Mouse (Mus musculus) spleen, adult 10 weeks (tissue): ENCODE results near the gene Fuz. TPM values are rescaled to one million over a fixed set of nuclear protein-coding genes. Genes with fewer than 3 reads are reported as not detected.

Source experiments
- polyA plus RNA-seq: library from polyadenylated mRNA; stranded (reverse); fragments of 350-450 nt; fragmentation: Illumina TruSeq; extraction: RNeasy Lipid Tissue Mini Kit (QIAGEN cat#74804); gene quantifications from one replicate; pipeline ENCODE4 v1.2.3, GENCODE M21; 2015; ENCODE audit warnings: low replicate concordance; ENCODE audit not compliant: insufficient read depth

Fuz gene
- 24.7 TPM for polyA plus RNA-seq

GRCm38 (mm10) chr7:44895593-44896434, at the start of gene Fuz:
Fuz (plus strand) TSS chr7:44896079.

GRCm38 (mm10) chr7:44848561-44849415, 47.1 kb upstream of the Fuz start, which contains the start of the genes Akt1s1 and Tbc1d17:
Akt1s1 (plus strand) TSS chr7:44848991.
Tbc1d17 (minus strand) TSS chr7:44849079.

GRCm38 (mm10) chr7:44857042-44857552, 38.8 kb upstream of the Fuz start, which contains the start of gene Pnkp:
Pnkp (plus strand) TSS chr7:44857139.

GRCm38 (mm10) chr7:44869697-44870528, 26.0 kb upstream of the Fuz start, which contains the start of gene Ptov1:
Ptov1 (minus strand) TSS chr7:44869788.

GRCm38 (mm10) chr7:44892276-44892921, 3.5 kb upstream of the Fuz start, which contains the start of gene Med25:
Med25 (minus strand) TSS chr7:44892712.

GRCm38 (mm10) chr7:44929204-44930151, 33.6 kb downstream of the Fuz start, which contains the start of gene Ap2a1:
Ap2a1 (minus strand) TSS chr7:44929496.

GRCm38 (mm10) chr7:44942904-44943303, 47.0 kb downstream of the Fuz start, which contains the start of gene Tsks:
Tsks (plus strand) TSS chr7:44943204.

Other genes with a start within 250 kb of the Fuz start
- not detected for gene Myh14, start 225.2 kb upstream of the Fuz start, polyA plus RNA-seq
- not detected for gene Izumo2, start 187.3 kb upstream of the Fuz start, polyA plus RNA-seq
- gene Vrk3, start 147.7 kb upstream of the Fuz start, polyA plus RNA-seq: 43.6 TPM
- 1.3 TPM for gene Zfp473, start 145.0 kb upstream of the Fuz start, polyA plus RNA-seq
- gene Nup62, start 80.0 kb upstream of the Fuz start, polyA plus RNA-seq: 19.2 TPM
- 71.8 TPM for gene Il4i1, start 79.7 kb upstream of the Fuz start, polyA plus RNA-seq
- 10.8 TPM for gene Atf5, start 79.4 kb upstream of the Fuz start, polyA plus RNA-seq
- 9.0 TPM for gene Akt1s1, start 47.1 kb upstream of the Fuz start, polyA plus RNA-seq
- gene Tbc1d17, start 47.0 kb upstream of the Fuz start, polyA plus RNA-seq: 21.1 TPM
- 22.1 TPM for gene Pnkp, start 38.9 kb upstream of the Fuz start, polyA plus RNA-seq
- 4.1 TPM for gene Ptov1, start 26.3 kb upstream of the Fuz start, polyA plus RNA-seq
- gene Med25, start 3.4 kb upstream of the Fuz start, polyA plus RNA-seq: 14.6 TPM
- gene Ap2a1, start 33.4 kb downstream of the Fuz start, polyA plus RNA-seq: 41.2 TPM
- gene Tsks, start 47.1 kb downstream of the Fuz start, polyA plus RNA-seq: not detected
- 1.5 TPM for gene Cpt1c, start 78.8 kb downstream of the Fuz start, polyA plus RNA-seq
- 116 TPM for gene Prmt1, start 90.5 kb downstream of the Fuz start, polyA plus RNA-seq
- gene Irf3, start 101.6 kb downstream of the Fuz start, polyA plus RNA-seq: 140 TPM
- gene Bcl2l12, start 102.6 kb downstream of the Fuz start, polyA plus RNA-seq: 6.8 TPM
- 22.6 TPM for gene Scaf1, start 120.3 kb downstream of the Fuz start, polyA plus RNA-seq
- 30.0 TPM for gene Rras, start 121.9 kb downstream of the Fuz start, polyA plus RNA-seq
- 4.3 TPM for gene Prr12, start 156.8 kb downstream of the Fuz start, polyA plus RNA-seq
- gene Nosip, start 166.3 kb downstream of the Fuz start, polyA plus RNA-seq: 21.1 TPM
- gene Prrg2, start 166.6 kb downstream of the Fuz start, polyA plus RNA-seq: 3.5 TPM
- gene Rcn3, start 196.1 kb downstream of the Fuz start, polyA plus RNA-seq: 9.4 TPM
- 45.8 TPM for gene Fcgrt, start 207.8 kb downstream of the Fuz start, polyA plus RNA-seq
- gene Rps11, start 228.4 kb downstream of the Fuz start, polyA plus RNA-seq: 3,350 TPM
- 4,521 TPM for gene Rpl13a, start 232.7 kb downstream of the Fuz start, polyA plus RNA-seq
- gene Gm45713, start 240.2 kb downstream of the Fuz start, polyA plus RNA-seq: not detected
- gene Flt3l, start 240.4 kb downstream of the Fuz start, polyA plus RNA-seq: 119 TPM